Mouse (Mus musculus): ENCODE measurements around the gene Kirrel3. TPM values are rescaled to one million over a fixed set of nuclear protein-coding genes. Genes with fewer than 3 reads are reported as not detected.

Kirrel3 gene
- total RNA-seq, 2 experiments from 2014 or later, result 0.61 to 0.77 TPM

DNA sequence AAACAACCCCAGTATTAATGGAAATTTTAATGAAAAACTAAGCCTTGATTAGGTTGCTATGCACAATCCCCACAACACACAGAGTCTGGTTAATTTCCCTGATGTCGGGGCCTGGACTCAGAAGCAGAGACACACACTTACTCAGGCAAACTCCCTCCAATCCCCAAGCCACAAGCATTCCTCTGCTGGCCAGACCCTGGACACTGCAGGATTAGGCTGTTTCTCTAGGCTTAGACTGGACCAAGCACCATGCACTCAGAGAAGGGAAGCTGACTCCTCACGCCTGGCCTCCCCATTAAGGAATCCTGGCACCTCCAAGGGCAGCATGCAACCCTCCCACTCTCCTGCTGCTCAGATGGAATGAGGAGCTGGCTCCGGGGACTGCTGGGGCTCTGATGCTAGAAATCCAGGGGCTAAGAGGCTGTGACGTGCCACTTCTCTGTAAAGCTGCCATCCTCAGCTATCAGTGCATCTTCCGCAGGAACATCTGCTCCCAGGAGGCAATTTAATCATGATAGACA is 324.4 kb downstream of the Kirrel3 start:
- intact Hi-C loops (cut with DNase I), result no loop called here
- no peak for DNase-seq
- Histone ChIP-seq H3K27ac (no peak overlapping the region), H3K4me3 (no peak overlapping the region)
- TF ChIP-seq CTCF (IDR thresholded peaks at IDR 0.05), result no peak

DNA sequence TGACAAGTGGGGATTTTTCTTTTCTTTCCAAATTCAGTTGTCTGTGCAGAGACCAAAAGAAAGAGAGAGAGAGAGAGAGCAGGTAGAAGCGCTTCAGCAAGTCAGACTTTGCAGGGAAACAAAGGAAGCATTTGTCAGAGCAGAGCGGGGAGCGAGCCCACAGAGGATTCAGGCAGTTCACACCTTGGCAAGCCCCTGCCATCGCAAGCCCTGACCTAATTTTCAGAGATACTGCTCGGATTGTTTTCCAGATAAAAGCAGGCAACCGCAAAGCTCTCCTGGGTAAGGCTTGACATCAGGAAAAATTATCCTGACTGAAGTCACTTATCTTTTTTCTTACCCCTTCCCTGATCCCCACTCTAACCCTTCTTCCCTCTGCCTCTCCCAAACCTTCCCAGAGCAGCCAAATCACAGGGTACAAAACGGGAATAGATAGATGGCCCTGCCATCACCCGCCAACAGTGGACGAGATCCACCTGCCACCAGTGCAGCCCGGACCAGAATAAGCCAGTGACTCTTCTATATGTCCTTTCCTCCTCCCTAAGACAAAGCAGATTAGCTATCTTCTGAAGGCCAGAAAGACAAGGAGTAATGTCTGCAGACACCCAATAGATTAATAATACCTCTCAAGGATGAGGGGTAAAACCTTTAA is 332.8 kb downstream of the Kirrel3 start:
- intact Hi-C loops (cut with DNase I), result no loop called here
- TF ChIP-seq CTCF (IDR thresholded peaks at IDR 0.05), result no peak

DNA sequence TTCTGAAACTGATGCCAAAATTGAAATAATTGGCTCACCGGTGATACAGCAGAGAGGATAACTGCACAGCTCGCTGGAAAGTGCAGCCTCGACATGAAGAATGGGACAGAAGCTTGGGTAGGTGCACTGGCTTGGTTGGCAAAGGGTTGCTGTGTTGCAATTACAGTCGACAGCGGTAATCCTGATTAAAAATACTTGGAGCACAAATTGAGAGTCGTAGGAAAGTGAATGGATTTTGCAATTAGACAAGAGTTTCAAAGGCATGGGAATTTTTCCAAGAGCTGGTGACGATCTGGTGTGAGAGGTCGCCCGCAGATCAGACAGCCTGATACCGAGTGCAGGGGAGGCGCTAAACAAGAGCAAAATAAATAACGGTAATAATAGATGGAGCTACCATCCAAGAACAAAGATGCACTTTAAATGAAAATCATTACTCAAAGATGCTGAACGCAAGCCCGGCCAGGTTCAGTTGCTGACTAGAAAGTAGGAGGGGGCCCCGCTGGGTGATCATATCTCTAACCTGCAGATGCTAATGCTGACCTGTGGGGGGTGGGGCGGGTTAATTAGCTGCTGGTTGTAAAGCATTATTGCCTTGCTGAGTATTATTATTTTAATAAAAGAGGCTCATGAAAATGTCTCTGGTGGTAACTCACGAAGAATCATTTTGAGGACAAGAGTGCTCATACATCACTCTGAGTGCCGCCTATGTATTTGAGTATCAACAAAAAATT is 338.8 kb downstream of the Kirrel3 start:
- H3K4me3 ChIP-seq, result no peak overlapping the region
- TF ChIP-seq CTCF (IDR thresholded peaks at IDR 0.05), result no peak
- DNase-seq, result no peak
- intact Hi-C loops (cut with DNase I), result no loop called here
- no peak overlapping the region for H3K27ac ChIP-seq

More for the DNA sequence above, 332.8 kb downstream of the Kirrel3 start:
- no peak overlapping the region for H3K4me3 ChIP-seq
- H3K27ac ChIP-seq, result no peak overlapping the region
- DNase-seq, result no peak

DNA sequence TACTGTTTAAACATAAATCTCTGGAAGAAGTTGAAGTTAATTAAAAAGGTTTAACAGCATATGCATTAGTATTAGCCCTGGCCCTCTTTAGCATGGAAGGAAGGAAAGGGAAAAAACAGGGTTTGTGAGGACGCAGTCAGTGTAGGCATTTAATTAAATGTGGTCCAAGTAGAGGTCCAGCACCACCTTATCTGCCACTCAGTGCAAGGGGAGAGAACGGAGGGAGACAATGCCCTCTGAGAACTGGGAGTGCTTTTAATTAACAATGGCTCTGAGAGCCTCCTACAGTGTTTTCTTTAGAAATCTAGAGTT is 339.4 kb downstream of the Kirrel3 start:
- H3K27ac ChIP-seq, result no peak overlapping the region
- intact Hi-C loops (cut with DNase I), result no loop called here
- no peak overlapping the region for H3K4me3 ChIP-seq
- no peak for DNase-seq
- TF ChIP-seq CTCF (IDR thresholded peaks at IDR 0.05), result no peak

DNA sequence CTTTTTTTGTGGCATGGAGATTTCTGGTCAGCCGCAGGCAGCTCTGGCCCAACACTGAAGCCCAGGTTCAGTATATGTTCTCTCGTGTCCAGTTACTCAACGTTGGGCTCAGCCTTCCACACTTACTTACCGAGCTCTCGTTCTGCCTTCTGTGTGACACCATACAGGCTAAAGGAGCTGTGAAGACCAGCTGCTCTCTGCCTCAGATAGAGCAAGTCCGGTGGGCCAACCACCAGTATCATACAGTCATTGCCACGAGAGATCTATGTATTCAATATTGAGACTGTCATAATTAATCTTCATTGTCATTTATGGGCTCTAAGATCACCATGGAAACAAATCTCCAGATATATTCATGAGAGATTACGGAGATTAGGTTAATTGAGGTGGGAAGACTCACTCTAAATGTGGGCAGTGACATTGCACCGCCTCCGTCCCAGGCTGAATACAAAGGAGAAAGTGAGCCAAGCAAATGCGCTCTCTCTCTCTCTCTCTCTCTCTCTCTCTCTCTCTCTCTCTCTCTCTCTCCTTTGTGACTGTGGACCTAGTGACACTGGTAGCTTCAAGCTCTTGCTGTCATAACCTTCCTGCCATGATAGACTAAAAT is 339.8 kb downstream of the Kirrel3 start:
- no peak for TF ChIP-seq CTCF (IDR thresholded peaks at IDR 0.05)
- no peak for DNase-seq
- intact Hi-C loops (cut with DNase I), result no loop called here
- Histone ChIP-seq H3K4me3 (no peak overlapping the region), H3K27ac (no peak overlapping the region)

DNA sequence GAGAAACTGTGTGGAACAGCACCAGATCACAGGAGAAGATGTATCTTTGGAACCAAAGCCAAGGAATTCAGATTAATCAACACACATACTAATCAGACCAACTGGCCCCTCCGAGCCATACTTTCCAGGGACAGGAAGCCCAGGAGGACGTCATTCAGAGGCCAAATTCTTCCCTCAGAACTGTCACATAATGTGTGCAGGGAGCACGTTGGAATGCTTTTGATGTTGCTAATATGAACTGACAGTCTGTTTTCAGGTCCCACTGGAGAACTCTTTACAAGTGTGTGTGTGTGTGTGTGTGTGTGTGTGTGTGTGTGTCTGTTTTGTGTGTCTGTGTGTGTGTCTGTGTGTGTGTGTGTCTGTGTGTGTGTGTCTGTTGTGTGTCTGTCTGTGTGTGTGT is 345.0 kb downstream of the Kirrel3 start:
- no peak for TF ChIP-seq CTCF (IDR thresholded peaks at IDR 0.05)
- no peak overlapping the region for H3K4me3 ChIP-seq
- DNase-seq, result no peak
- intact Hi-C loops (cut with DNase I), result no loop called here
- no peak overlapping the region for H3K27ac ChIP-seq

DNA sequence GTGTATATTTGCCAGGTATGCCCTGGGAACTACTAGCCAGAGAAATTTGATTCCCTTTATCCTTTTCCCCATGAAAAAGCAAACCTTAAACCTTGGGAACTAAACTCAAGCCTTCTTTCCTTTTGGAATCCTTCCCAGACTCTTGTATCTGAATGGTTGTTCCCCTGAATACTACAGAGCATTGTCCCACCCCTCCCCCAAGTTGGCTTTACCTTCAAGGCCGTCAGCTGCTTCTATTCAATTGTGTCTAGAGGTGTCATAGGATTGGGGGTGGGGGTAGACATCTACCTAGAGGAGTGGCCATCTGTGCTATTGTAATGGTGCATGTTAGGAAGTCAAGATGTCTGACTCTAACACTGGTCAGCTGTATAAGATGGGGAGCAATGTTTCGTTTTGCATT is 351.1 kb downstream of the Kirrel3 start:
- intact Hi-C loops (cut with DNase I), result no loop called here

DNA sequence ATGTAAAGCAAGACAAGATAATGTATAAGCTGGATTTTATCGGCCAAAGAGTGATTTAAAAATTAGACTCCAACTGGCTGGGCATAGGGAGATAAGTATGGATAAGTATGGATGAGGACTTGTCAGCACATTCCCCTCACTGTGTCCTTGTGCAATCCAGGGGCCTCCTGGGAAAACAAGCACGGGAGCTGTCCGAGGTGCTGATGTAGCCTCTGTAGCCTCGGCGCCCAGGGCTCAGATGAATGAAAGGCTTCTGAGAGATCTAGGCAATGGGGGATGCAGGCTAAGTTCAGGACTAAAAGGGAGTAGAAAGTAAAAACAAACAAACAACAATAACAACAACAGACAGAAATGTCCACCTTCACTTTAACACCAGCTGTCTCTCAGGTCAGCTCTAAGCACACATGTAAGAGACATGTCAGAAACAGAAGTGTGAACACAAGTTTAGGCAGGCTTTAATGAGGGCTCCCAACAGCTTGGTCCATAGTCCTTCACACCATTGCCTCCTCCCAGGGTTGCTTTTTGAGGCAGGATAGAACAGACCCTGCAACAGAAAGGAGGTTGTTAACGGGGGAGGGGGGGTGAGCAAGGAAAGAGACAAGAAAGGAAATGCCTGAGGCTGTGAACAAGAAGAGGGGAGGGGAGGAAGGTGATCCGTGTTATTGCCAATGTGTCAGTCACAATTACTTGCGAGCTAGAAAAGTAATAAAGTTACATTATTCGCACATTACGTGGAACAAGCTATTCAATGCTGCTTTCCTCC is 352.2 kb downstream of the Kirrel3 start:
- Histone ChIP-seq H3K27ac (no peak overlapping the region), H3K4me3 (no peak overlapping the region)
- no peak for TF ChIP-seq CTCF (IDR thresholded peaks at IDR 0.05)
- intact Hi-C loops (cut with DNase I), result no loop called here
- no peak for DNase-seq

More for the DNA sequence above, 351.1 kb downstream of the Kirrel3 start:
- Histone ChIP-seq H3K27ac (no peak overlapping the region), H3K4me3 (no peak overlapping the region)
- DNase-seq, result no peak
- no peak for TF ChIP-seq CTCF (IDR thresholded peaks at IDR 0.05)

DNA sequence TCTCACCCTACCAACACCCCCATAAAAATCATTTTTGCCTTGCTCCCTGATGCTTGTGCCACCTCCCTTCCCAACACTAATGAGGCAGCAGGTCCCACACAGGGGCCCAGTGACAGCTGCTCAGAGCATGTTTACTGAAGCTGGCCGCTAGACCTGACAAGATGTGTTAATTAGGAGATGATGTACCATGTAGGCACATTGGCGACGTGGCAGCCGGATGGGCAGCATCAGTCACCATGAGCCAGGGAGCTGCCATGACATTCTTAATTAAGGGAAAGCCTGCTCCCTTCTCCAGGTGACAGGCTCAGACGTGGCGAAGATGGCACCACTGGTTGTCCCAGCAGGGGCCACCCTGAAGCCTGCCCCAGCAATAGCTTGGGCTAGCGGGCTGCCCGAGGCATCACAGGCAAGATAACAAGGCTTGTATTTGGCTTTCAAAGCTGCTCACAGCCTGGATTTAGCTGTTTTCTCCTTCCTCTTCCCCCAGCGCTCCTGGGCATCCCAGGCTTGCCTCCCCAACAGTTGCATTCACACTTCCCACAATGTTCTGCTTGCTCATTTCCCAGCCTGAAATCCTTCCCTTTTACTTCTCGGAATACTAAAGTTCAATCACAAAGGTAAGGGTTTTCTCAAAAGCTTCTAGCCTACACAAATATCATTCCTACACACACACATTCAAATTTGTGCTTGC is 357.7 kb downstream of the Kirrel3 start:
- Histone ChIP-seq H3K27ac (no peak overlapping the region), H3K4me3 (no peak overlapping the region)
- TF ChIP-seq CTCF (IDR thresholded peaks at IDR 0.05), result no peak
- DNase-seq, result no peak
- intact Hi-C loops (cut with DNase I), result no loop called here

DNA sequence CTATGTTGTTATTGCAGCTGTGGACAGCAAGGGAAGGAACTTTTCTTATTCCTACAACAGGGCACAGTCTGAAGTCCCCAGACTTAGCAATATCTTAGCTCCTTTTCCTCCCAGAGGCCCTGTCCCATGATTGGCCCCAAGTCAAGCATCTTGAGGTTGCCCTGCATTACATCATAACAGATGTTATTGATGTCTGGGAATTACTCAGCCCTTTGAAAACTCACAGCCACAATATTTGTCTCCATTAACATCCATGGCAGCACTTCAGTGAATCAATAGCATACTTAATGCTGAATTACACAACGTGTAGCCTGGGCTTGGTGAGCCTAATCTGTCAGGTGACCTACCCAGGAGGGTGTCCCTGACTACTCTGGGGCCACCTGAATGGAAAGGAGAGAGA is 360.7 kb downstream of the Kirrel3 start:
- no peak for DNase-seq
- no peak overlapping the region for H3K27ac ChIP-seq
- H3K4me3 ChIP-seq, result no peak overlapping the region
- TF ChIP-seq CTCF (IDR thresholded peaks at IDR 0.05), result no peak
- intact Hi-C loops (cut with DNase I), result loop anchor here (5.0 kb wide), 1 partner anchor 321 kb away; no protein-coding TSS in a partner anchor

DNA sequence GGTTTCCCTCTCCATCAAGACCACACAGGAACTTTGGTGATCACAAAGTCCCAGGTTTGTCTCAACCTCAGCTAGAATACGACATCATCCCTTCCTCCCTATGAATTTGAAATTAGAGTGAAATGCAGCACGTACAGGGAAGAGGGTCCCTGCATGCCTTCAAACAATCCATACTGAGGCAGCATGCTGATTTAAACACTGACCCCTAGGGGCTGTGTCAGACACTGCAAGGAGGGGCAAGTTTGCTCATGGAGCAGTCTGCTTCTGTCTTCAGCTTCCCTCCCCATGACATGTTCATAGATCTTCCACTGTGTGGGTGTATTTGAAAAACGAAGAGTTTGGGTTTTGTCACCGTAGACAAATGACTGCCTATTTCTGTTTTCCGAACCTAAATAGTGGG is 362.0 kb downstream of the Kirrel3 start:
- Histone ChIP-seq H3K4me3 (no peak overlapping the region), H3K27ac (no peak overlapping the region)
- TF ChIP-seq CTCF (IDR thresholded peaks at IDR 0.05), result peak; percentile 70
- no peak for DNase-seq
- intact Hi-C loops (cut with DNase I), result loop anchor here (5.0 kb wide), 1 partner anchor 320 kb away; no protein-coding TSS in a partner anchor

DNA sequence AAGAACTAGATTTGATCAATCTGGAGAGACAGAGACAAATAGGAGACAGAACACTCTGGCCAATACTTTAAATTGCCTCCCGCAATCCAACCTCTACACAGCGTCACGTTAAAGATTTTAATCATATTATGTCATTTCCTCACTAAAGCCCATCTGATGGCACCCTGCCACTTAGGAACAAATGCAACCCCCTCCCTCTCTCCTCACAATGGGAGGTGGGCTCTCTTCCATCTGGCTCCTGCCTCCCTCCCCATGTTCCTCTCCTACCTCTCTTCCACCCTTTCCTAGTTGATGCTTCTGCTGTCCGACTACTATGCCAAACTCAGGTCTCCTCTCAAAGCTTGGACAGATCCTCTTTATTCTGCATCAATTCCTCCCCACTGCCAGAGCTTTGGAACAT is 365.4 kb downstream of the Kirrel3 start:
- Histone ChIP-seq H3K4me3 (no peak overlapping the region), H3K27ac (no peak overlapping the region)
- no peak for DNase-seq
- intact Hi-C loops (cut with DNase I), result no loop called here
- no peak for TF ChIP-seq CTCF (IDR thresholded peaks at IDR 0.05)
